Mouse (Mus musculus) splenic B cell, adult 2 months (primary cell): ENCODE data around the gene Spire2.

Experiments used
- DNase-seq: peaks from one replicate; pipeline ENCODE4 v3.0.0-alpha.2; 2011; ENCODE audit warnings: low read depth, low spot score
- H3K27me3 ChIP-seq: 2 replicates; pipeline ENCODE4 v1.6.1; 2012; ENCODE audit warnings: mild to moderate bottlenecking, low read length, moderate library complexity, mixed read lengths; ENCODE audit not compliant: control insufficient read depth, poor library complexity, insufficient read depth, severe bottlenecking
- H3K36me3 ChIP-seq: 2 replicates; pipeline ENCODE4 v1.6.1; 2012; ENCODE audit warnings: mild to moderate bottlenecking, low read length, moderate library complexity, mixed read lengths; ENCODE audit not compliant: control insufficient read depth, poor library complexity, insufficient read depth, severe bottlenecking

The Spire2 gene

GRCm38 (mm10) chr8:123343422-123343821 lies 10.9 kb downstream of the Spire2 start:
- Histone ChIP-seq H3K27me3 (no peaks in the 10 kb centered on the region), H3K36me3 (no peaks in the 10 kb centered on the region)
- DNase-seq = no peak

GRCm38 (mm10) chr8:123345135-123345534 lies 12.6 kb downstream of the Spire2 start:
- H3K36me3 ChIP-seq = no peaks in the 10 kb centered on the region
- no peaks in the 10 kb centered on the region for H3K27me3 ChIP-seq
- DNase-seq = no peak

- no peaks in the 10 kb centered on the region for H3K27me3 ChIP-seq
- DNase-seq = no peak
- H3K36me3 ChIP-seq = no peaks in the 10 kb centered on the region
Observed at GRCm38 (mm10) chr8:123345856-123346255, 13.3 kb downstream of the Spire2 start.

DNA sequence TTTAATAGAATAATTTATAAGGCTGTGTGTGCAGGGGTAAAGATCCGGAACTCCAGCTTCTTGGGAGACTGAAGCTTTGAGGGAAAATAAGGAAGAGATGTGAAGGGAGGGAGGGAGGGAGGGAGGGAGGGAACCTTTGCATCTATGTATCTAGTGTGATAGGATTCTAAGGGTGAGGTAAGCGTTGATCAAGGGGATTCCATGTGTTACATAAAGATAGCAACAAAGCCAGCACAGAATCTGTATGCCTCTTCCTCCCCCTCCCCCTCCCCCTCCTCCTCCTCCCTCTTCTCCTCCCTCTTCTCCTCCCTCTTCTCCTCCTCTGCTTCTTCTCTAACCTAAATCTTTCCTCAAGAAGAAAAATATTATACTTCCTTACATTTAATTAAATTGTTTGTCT lies 14.8 kb downstream of the Spire2 start:
- no peaks in the 10 kb centered on the region for H3K36me3 ChIP-seq
- DNase-seq = no peak
- H3K27me3 ChIP-seq = no peaks in the 10 kb centered on the region

- Histone ChIP-seq H3K27me3 (no peaks in the 10 kb centered on the region), H3K36me3 (no peaks in the 10 kb centered on the region)
- DNase-seq = no peak
Observed at GRCm38 (mm10) chr8:123348237-123348843, 15.8 kb downstream of the Spire2 start.

- Histone ChIP-seq H3K36me3 (no peaks in the 10 kb centered on the region), H3K27me3 (no peaks in the 10 kb centered on the region)
- DNase-seq = no peak
Observed at GRCm38 (mm10) chr8:123349073-123349472, 16.6 kb downstream of the Spire2 start.

DNA sequence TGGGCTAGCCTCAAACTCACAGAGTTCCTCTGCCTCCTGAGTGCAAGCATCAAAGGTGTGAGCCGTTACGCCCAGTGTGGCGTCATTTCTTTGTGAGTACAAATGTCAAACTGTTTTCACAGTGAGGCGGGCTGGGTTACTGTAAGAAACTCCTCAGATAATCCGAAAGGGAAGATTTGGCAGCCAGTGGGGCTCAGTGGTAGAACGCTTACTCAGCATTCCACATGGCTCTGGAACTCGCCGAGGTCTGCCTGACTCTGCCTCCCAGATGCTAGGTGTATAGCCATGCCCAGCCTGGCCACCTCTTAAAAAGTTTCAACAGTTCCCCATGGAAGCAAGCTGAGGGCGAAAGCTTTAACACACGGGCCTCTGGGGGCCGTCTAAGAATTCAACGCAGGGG lies 19.6 kb downstream of the Spire2 start:
- Histone ChIP-seq H3K36me3 (no peaks in the 10 kb centered on the region), H3K27me3 (no peaks in the 10 kb centered on the region)
- no peak for DNase-seq

- H3K27me3 ChIP-seq = no peaks in the 10 kb centered on the region
- DNase-seq = no peak
- no peaks in the 10 kb centered on the region for H3K36me3 ChIP-seq
Observed at GRCm38 (mm10) chr8:123352786-123353185, 20.3 kb downstream of the Spire2 start.

DNA sequence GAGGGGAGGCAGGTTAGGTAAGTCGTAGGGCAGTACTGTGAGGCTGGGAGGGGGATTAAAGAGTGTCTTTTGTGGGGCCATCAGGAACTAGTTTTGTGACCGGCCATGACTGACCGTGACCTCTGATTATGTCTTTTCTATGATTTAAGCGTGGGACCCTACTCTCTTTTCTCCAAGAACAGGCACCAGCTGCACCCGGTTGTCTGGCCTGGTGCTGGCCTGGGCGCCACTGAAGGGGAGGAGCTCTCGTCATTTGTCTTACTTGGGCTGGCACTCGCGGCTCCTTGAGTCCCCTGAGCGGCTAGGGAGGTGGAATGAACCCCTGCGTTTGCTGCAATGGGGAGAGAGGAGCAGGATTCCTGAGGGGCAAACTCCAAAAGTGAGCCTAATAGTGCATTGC lies 20.7 kb downstream of the Spire2 start:
- DNase-seq = no peak
- no peaks in the 10 kb centered on the region for H3K27me3 ChIP-seq
- no peaks in the 10 kb centered on the region for H3K36me3 ChIP-seq

DNA sequence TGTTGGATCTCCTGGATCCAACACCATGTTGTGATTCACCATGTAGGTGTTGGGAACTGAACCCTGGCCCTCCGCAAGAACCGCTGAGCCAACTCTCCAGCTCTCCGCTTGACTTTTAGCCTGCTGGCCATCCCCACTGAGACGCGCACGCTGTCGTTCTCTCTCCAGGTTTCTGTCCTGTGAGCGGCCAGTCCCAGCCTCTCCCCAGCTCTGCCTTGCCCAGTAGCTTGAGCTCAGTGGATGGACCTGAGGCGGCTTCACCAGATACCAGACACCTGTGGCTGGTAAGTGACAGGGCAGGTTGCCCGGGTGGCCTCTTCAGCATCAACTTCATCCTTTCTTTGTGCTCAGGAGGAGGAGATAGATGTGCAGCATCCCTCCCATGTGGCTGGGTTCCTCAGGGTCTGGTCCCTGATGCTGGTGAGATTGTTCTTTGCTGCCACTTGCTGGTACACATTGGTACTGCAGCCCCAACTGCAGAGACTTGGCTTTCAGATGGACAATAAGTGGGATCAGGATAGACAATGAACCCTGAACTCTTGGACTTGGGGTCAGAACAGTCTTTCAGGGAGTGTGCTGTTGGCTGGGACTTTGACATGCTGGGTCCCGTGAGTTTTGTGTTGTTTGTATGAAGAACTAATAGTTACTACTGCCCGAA lies 28.7 kb downstream of the Spire2 start:
- H3K27me3 ChIP-seq = no peaks in the 10 kb centered on the region
- DNase-seq = peak; percentile 85
- no peaks in the 10 kb centered on the region for H3K36me3 ChIP-seq

GRCm38 (mm10) chr8:123373403-123374238 lies 41.1 kb downstream of the Spire2 start, which contains the start of gene Tcf25:
TSS of gene Tcf25 (plus strand) at chr8:123373753.
- Histone ChIP-seq H3K27me3 (no peaks in the 10 kb centered on the region), H3K36me3 (no peaks in the 10 kb centered on the region)
- DNase-seq = peak; percentile 98

DNA sequence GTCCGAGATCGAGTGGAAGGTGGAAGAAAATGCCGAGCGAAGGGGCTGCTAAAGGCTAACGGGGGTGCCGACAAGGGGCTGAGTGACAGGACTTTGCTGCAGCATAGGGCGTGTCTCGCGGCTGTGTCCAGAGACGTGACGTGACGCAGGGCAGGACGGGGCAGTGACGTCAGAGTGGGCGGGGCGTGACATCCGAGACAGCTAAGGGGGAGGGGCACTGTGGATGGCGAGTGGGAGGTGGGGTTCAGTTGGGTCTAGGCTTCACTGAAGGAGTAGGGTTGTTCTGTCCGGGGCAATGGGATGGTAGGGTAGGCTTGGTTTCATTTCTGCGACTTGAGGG lies 41.7 kb downstream of the Spire2 start:
- Histone ChIP-seq H3K27me3 (no peaks in the 10 kb centered on the region), H3K36me3 (no peaks in the 10 kb centered on the region)
- DNase-seq = peak; percentile 97

GRCm38 (mm10) chr8:123375701-123376100 lies 43.2 kb downstream of the Spire2 start:
- H3K27me3 ChIP-seq = no peaks in the 10 kb centered on the region
- DNase-seq = no peak

GRCm38 (mm10) chr8:123376106-123376505 lies 43.6 kb downstream of the Spire2 start:
- DNase-seq = no peak
- no peaks in the 10 kb centered on the region; the same call in 1 of the 2 replicates for H3K36me3 ChIP-seq
- no peaks in the 10 kb centered on the region for H3K27me3 ChIP-seq

More at GRCm38 (mm10) chr8:123375701-123376100, 43.2 kb downstream of the Spire2 start:
- no peaks in the 10 kb centered on the region; the same call in 1 of the 2 replicates for H3K36me3 ChIP-seq

GRCm38 (mm10) chr8:123381711-123382110 lies 49.2 kb downstream of the Spire2 start:
- no peak for DNase-seq
- Histone ChIP-seq H3K27me3 (no peaks in the 10 kb centered on the region), H3K36me3 (peaks cover 19% of the 10 kb centered on the region)
